Mouse (Mus musculus) CH12.LX (cell line): ENCODE measurements around the gene S100a6. TPM values are rescaled to one million over a fixed set of nuclear protein-coding genes. Genes with fewer than 3 reads are reported as not detected.

ENCODE experiments used
- DNase-seq: peaks from one replicate; pipeline ENCODE4 v3.0.0-alpha.2; 2013; ENCODE audit errors: extremely low read depth
- H3K27ac ChIP-seq: 2 replicates; pipeline ENCODE4 v1.5.1; 2012; ENCODE audit warnings: low read depth, mild to moderate bottlenecking, control low read depth, moderate library complexity; ENCODE audit not compliant: insufficient read depth
- H3K27me3 ChIP-seq: replicated peaks from 2 replicates; pipeline ENCODE3; 2012; ENCODE audit warnings: inconsistent platforms
- H3K36me3 ChIP-seq, 2 experiments: replicated peaks in 1 of 2; 2 replicates each; pipeline versions ENCODE3 to v1.6.1; 2012; ENCODE audit warnings: inconsistent platforms in 1 of 2, low read length in 1 of 2, mild to moderate bottlenecking in 1 of 2, mixed read lengths in 1 of 2, moderate library complexity in 1 of 2; ENCODE audit not compliant: control insufficient read depth in 1 of 2, insufficient read depth in 1 of 2
- H3K4me1 ChIP-seq, 2 experiments: 2 replicates each; pipeline ENCODE4 v1.6.1; 2012; ENCODE audit warnings: inconsistent platforms in 1 of 2, moderate library complexity in 1 of 2; ENCODE audit not compliant: insufficient read depth in 2 of 2, control insufficient read depth in 1 of 2
- H3K4me2 ChIP-seq: 2 replicates; pipeline ENCODE4 v1.6.1; 2012; ENCODE audit warnings: low read depth, mild to moderate bottlenecking, control low read depth; ENCODE audit not compliant: poor library complexity, insufficient read depth, severe bottlenecking
- H3K4me3 ChIP-seq, 3 experiments: fragments of 150-350 bp in 1 of 3; sonication (generic) in 1 of 3; replicated peaks in 1 of 3; 2 replicates each; pipeline versions ENCODE3 to v1.5.1; 2011 to 2012; ENCODE audit warnings: low read depth in 2 of 3, low read length in 2 of 3, mild to moderate bottlenecking in 2 of 3, moderate library complexity in 2 of 3, control low read depth in 1 of 3, improper control_type of control experiment in 1 of 3, inconsistent platforms in 1 of 3, mixed read lengths in 1 of 3; ENCODE audit not compliant: poor library complexity in 1 of 3
- H3K79me2 ChIP-seq: replicated peaks from 2 replicates; pipeline ENCODE4 v1.6.1; 2012; ENCODE audit warnings: mild to moderate bottlenecking, moderate library complexity; ENCODE audit not compliant: control insufficient read depth, poor library complexity, insufficient read depth, severe bottlenecking; ENCODE audit errors: extremely low read depth
- H3K9ac ChIP-seq: 2 replicates; pipeline ENCODE4 v1.6.1; 2012; ENCODE audit warnings: low read depth, mild to moderate bottlenecking, control low read depth, moderate library complexity; ENCODE audit not compliant: insufficient read depth
- H3K9me3 ChIP-seq: replicated peaks from 2 replicates; pipeline ENCODE3; 2012; ENCODE audit warnings: low read length, inconsistent platforms, mixed read lengths
- BHLHE40 ChIP-seq: IDR thresholded peaks from 2 replicates; pipeline ENCODE4 v1.6.1; 2011; ENCODE audit warnings: mild to moderate bottlenecking, low read depth, low read length, improper control_type of control experiment
- CTCF ChIP-seq, 2 experiments: IDR thresholded peaks in 1 of 2; conservative IDR thresholded peaks in 1 of 2; 2 replicates each; pipeline ENCODE4 v1.5.1; 2011 to 2012; ENCODE audit warnings: low read depth in 2 of 2, low read length in 2 of 2, improper control_type of control experiment in 1 of 2, inconsistent platforms in 1 of 2, mild to moderate bottlenecking in 1 of 2, moderate library complexity in 1 of 2
- EP300 ChIP-seq: IDR thresholded peaks from 2 replicates; pipeline ENCODE4 v1.6.1; 2011; ENCODE audit warnings: low read length, improper control_type of control experiment
- ETS1 ChIP-seq: conservative IDR thresholded peaks from 2 replicates; pipeline ENCODE4 v1.6.1; 2012; ENCODE audit warnings: low read depth, mild to moderate bottlenecking, inconsistent platforms, low read length, improper control_type of control experiment, moderate library complexity
- IRF4 ChIP-seq: IDR thresholded peaks from 2 replicates; pipeline ENCODE4 v1.6.1; 2014; ENCODE audit warnings: low read depth, mild to moderate bottlenecking, inconsistent platforms, low read length, improper control_type of control experiment
- JUN ChIP-seq: IDR thresholded peaks from 2 replicates; pipeline ENCODE4 v1.6.1; 2011; ENCODE audit warnings: low read depth, mild to moderate bottlenecking, low read length, improper control_type of control experiment, moderate library complexity; ENCODE audit not compliant: insufficient read depth
- KAT2A ChIP-seq: IDR thresholded peaks from 2 replicates; pipeline ENCODE4 v1.6.1; 2012; ENCODE audit warnings: low read length, improper control_type of control experiment, inconsistent platforms; ENCODE audit not compliant: insufficient replicate concordance
- MAFK ChIP-seq: IDR thresholded peaks from 2 replicates; pipeline ENCODE4 v1.6.1; 2011; ENCODE audit warnings: low read length, improper control_type of control experiment; ENCODE audit not compliant: insufficient replicate concordance
- MAX ChIP-seq: IDR thresholded peaks from 2 replicates; pipeline ENCODE4 v1.6.1; 2011; ENCODE audit warnings: low read length, improper control_type of control experiment
- MAZ ChIP-seq: IDR thresholded peaks from 2 replicates; pipeline ENCODE4 v1.6.1; 2012; ENCODE audit warnings: low read depth, mild to moderate bottlenecking, inconsistent platforms, low read length, improper control_type of control experiment, moderate library complexity
- MEF2A ChIP-seq: IDR thresholded peaks from 2 replicates; pipeline ENCODE4 v1.6.1; 2014; ENCODE audit warnings: low read depth, mild to moderate bottlenecking, inconsistent platforms, low read length, improper control_type of control experiment, borderline replicate concordance
- MYC ChIP-seq: IDR thresholded peaks from 2 replicates; pipeline ENCODE4 v1.6.1; 2011; ENCODE audit warnings: low read depth, mild to moderate bottlenecking, improper control_type of control experiment, low read length
- NELFE ChIP-seq: IDR thresholded peaks from 2 replicates; pipeline ENCODE4 v1.6.1; 2011; ENCODE audit warnings: low read depth, low read length, improper control_type of control experiment
- PAX5 ChIP-seq: IDR thresholded peaks from 2 replicates; pipeline ENCODE4 v1.6.1; 2012; ENCODE audit warnings: low read length, inconsistent platforms, mixed read lengths
- POLR2A ChIP-seq: IDR thresholded peaks from 2 replicates; pipeline ENCODE4 v1.6.1; 2011; ENCODE audit warnings: low read depth, mild to moderate bottlenecking, improper control_type of control experiment, low read length
- RAD21 ChIP-seq: IDR thresholded peaks from 2 replicates; pipeline ENCODE4 v1.6.1; 2011; ENCODE audit warnings: low read depth, mild to moderate bottlenecking, low read length, improper control_type of control experiment, moderate library complexity
- SIN3A ChIP-seq: IDR thresholded peaks from 2 replicates; pipeline ENCODE4 v1.6.1; 2012; ENCODE audit warnings: low read length, improper control_type of control experiment, inconsistent platforms
- TBP ChIP-seq: conservative IDR thresholded peaks from 2 replicates; pipeline ENCODE4 v1.6.1; 2011; ENCODE audit warnings: low read depth, low read length, improper control_type of control experiment
- TCF12 ChIP-seq: IDR thresholded peaks from 2 replicates; pipeline ENCODE4 v1.6.1; 2014; ENCODE audit warnings: low read depth, mild to moderate bottlenecking, inconsistent platforms, low read length, improper control_type of control experiment
- UBTF ChIP-seq: IDR thresholded peaks from 2 replicates; pipeline ENCODE4 v1.6.1; 2012; ENCODE audit warnings: low read depth, mild to moderate bottlenecking, inconsistent platforms, low read length, improper control_type of control experiment, moderate library complexity
- USF1 ChIP-seq: IDR thresholded peaks from 2 replicates; pipeline ENCODE4 v1.6.1; 2014; ENCODE audit warnings: low read depth, mild to moderate bottlenecking, inconsistent platforms, low read length, improper control_type of control experiment
- USF2 ChIP-seq: conservative IDR thresholded peaks from 2 replicates; pipeline ENCODE4 v1.6.1; 2011; ENCODE audit warnings: low read depth, low read length, improper control_type of control experiment
- ZKSCAN1 ChIP-seq: IDR thresholded peaks from 2 replicates; pipeline ENCODE4 v1.6.1; 2012; ENCODE audit warnings: low read depth, inconsistent platforms, low read length, improper control_type of control experiment, borderline replicate concordance
- ZMIZ1 ChIP-seq: IDR thresholded peaks from 2 replicates; pipeline ENCODE4 v1.6.1; 2012; ENCODE audit warnings: low read depth, mild to moderate bottlenecking, inconsistent platforms, low read length, improper control_type of control experiment
- dilution Hi-C: fragments of 300-500 bp; cut with MboI; formaldehyde crosslinking; loops from 2 replicates; pipeline ENCODE4 v1.14.3; 2020; ENCODE audit warnings: low sequenced_read_pairs; ENCODE audit not compliant: extremely low pct_unique_long_range_greater_than_20kb, extremely low pct_ligation_motif_present
- in situ Hi-C: fragments of 300-500 bp; cut with MboI; formaldehyde crosslinking; loops from 3 replicates; pipeline ENCODE4 v1.14.3; 2019; ENCODE audit warnings: low sequenced_read_pairs, low pct_ligation_motif_present, low pct_unique_long_range_greater_than_20kb, mixed read lengths
- polyA plus RNA-seq: library from polyadenylated mRNA; unstranded; fragments of >175 nt; gene quantifications from 2 replicates; pipeline ENCODE4 v1.2.1, GENCODE M21; 2012; ENCODE audit warnings: low read depth; ENCODE audit not compliant: insufficient read length
- total RNA-seq, 2 experiments: library from RNA; depleted of rRNA; stranded (reverse); fragments of 300-350 nt in 1 of 2; fragments of >200 nt in 1 of 2; gene quantifications; 2 replicates each; pipeline ENCODE4 v1.2.3; 2012 to 2014

S100a6 gene
- total and polyA plus RNA-seq, 3 experiments = not detected

DNA sequence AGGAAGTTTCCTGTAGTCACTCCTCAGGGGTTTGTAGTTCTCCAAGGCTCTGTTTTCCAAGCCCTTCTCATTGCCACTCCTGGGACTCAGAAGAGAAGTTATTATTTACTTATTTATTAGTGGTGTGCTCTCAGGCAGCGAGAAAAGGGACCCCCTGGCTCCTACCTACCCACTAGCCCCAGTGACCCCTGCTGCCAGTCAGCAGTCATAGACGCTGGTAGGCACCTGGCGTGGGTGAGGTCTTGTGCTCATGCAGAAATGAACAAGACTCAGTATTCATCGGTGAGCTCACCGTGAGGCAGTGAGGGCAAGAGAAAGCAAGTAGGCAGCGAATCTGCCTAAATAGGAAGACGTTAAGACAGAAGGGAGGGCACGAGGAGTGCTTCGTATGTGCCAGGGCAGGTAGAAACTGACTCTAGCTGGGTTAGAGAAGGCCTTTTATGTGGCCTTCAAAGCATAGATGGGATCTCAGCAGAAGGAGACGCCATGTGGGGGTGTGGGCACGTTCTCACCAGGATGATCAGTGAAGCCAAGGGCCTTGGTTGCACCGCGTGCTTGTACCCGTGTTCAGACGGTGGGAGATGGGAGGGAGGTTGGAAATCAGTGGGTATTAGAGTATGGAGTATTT lies 26.6 kb upstream of the S100a6 start:
- Histone ChIP-seq H3K79me2 (no peaks in the 10 kb centered on the region), H3K4me2 (no peak overlapping the region), H3K4me3 (no peak overlapping the region), H3K36me3 (no peaks in the 10 kb centered on the region), H3K4me1 (peaks cover 23 to 50% of the 10 kb centered on the region in 2 experiments), H3K9me3 (no peaks in the 10 kb centered on the region), H3K27ac (no peak overlapping the region), H3K27me3 (no peaks in the 10 kb centered on the region), H3K9ac (no peak overlapping the region)
- TF ChIP-seq CTCF (conservative IDR thresholded peaks at IDR 0.05 in 1 of 2, IDR thresholded peaks at IDR 0.05 in 1 of 2; ENCODE audit: low read depth in 2 of 2, low read length in 2 of 2) (no peak), USF1 (no peak), EP300 (no peak), MAZ (no peak), ZMIZ1 (no peak), MAX (no peak), POLR2A (no peak), PAX5 (no peak), NELFE (no peak), UBTF (no peak), TBP (no peak), MYC (no peak), ZKSCAN1 (no peak), USF2 (no peak), RAD21 (no peak), IRF4 (no peak), MAFK (no peak), KAT2A (no peak)
- DNase-seq = peak; percentile 21
- in situ Hi-C loops (no loop called here), dilution Hi-C loops (no loop called here)

DNA sequence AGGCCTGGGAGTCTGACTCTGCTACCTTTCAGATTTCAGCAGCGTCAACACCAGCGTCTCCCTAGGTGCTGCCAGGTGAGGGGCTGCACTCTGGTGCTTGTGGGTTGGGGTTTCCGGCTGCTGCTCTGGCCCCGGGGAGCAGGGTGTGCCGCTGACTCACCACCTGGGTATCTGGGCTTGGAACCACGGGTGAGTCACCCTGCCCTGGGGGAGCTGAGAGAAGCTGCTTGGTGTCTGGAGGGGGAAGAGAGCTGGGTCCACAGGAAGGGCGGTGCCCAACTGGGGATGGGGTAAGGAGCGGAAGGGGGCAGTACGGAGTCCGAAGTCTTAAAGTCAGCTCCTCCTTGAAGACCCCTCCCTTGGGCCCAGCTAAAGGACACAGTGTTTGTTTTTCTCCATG lies 25.8 kb upstream of the S100a6 start:
- H3K4me2 ChIP-seq = peak overlapping the region; percentile 33
- H3K9ac ChIP-seq = no peak overlapping the region
- dilution Hi-C loops (no loop called here), in situ Hi-C loops (no loop called here)
- H3K79me2 ChIP-seq = no peaks in the 10 kb centered on the region
- no peaks in the 10 kb centered on the region for H3K27me3 ChIP-seq
- DNase-seq = peak; percentile 82
- TF ChIP-seq SIN3A = no peak
- no peak for TF ChIP-seq JUN
- peak; percentile 83 for TF ChIP-seq ETS1
- no peak for TF ChIP-seq MYC
- peak; percentile 61; the same call in 1 of the 2 replicates for TF ChIP-seq TCF12
- 0 out of 2 replicates have a peak, but pooled peaks have one; percentile 13 for TF ChIP-seq MAZ
- peak; percentile 89 for TF ChIP-seq BHLHE40
- peak; percentile 39; the same call in 1 of the 2 replicates for TF ChIP-seq MEF2A
- TF ChIP-seq CTCF (conservative IDR thresholded peaks at IDR 0.05 in 1 of 2, IDR thresholded peaks at IDR 0.05 in 1 of 2; ENCODE audit: low read depth in 2 of 2, low read length in 2 of 2) = peak in 1 of 2 experiments; percentile 13; a peak in 1 of 4 replicates
- peak; percentile 9; the same call in 1 of the 2 replicates for TF ChIP-seq IRF4
- TF ChIP-seq EP300 = peak; percentile 60; the same call in 1 of the 2 replicates
- peak overlapping the region in 1 of 3 experiments; percentile 28 for H3K4me3 ChIP-seq
- no peaks in the 10 kb centered on the region for H3K36me3 ChIP-seq
- no peak overlapping the region for H3K27ac ChIP-seq
- H3K4me1 ChIP-seq = peaks cover 23 to 50% of the 10 kb centered on the region in 2 experiments
- no peaks in the 10 kb centered on the region for H3K9me3 ChIP-seq
